Mouse (Mus musculus) embryo, embryonic 11.5 days (tissue): Measurements from ENCODE around the gene Cpsf4l.

Experiments used
- DNase-seq: peaks from one replicate; pipeline ENCODE4 v3.0.0-alpha.2; 2012; ENCODE audit warnings: low read depth, low spot score

Cpsf4l gene

DNA sequence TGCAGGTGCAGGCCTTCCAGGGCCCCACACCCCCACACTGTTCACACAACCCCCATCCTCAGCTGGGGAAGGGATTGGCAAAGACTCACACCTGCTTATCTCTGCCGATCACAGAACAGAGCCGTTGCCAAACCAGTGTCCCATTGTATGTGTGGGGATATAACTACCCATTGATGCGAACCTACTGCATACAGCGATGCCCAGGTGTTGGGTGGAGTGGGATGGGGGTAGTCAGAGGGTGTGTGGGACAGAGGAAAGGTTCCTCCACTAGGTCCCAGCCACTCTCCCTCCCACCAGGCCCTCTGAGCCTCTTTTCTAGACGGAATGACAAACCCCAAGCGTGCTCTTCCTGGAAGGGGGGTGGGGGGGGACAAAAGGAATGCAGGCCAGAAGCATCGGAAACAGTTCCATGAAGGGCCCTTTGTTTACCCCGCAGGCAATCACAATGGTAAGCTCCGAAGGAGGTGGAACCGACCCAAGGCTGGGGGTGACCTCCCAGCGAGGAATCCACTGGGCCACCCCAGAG is at the start of gene Cpsf4l:
Gene Cpsf4l, minus strand, starts transcription at position 287 of the 526 bp plus-strand sequence.
- peak; percentile 35 for DNase-seq

DNA sequence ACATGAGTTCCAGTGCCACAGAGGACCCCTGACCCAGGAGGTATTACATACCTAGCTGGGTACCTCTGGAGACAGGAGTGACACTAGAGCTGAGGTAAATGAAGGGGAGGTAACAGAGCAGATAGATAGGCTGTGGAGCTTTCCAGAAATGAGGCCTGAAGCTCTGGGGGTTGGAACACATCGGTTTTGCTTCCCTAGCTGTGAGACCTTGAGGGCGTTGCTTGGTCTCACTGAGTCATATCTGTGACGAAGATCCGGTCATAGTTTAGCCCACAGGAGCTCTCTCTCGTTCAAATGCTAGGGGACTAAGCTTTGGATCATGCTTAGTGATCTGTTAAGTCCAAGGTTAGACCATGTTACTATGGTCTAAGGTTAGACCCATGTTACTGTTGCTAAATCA is 49.0 kb upstream of the Cpsf4l start:
- no peak for DNase-seq

DNA sequence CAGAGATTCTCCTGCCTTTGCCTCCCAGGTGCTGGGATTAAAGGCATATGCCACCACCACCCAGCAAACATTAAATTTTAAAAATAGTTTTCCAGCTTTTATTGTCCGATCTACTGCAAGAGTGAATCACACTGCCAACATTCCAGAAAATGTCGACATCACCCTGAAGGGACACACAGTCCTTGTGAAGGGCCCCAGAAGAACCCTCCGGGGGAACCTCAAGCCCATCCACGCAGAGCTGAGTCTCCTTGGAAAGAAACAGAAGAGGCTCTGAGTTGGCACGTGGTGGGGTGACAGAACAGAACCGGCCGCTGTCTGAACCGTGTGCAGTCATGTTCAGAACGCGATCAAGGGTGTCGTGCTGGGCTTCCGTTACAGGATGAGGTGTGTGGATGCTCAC is 46.8 kb upstream of the Cpsf4l start:
- DNase-seq = no peak

DNA sequence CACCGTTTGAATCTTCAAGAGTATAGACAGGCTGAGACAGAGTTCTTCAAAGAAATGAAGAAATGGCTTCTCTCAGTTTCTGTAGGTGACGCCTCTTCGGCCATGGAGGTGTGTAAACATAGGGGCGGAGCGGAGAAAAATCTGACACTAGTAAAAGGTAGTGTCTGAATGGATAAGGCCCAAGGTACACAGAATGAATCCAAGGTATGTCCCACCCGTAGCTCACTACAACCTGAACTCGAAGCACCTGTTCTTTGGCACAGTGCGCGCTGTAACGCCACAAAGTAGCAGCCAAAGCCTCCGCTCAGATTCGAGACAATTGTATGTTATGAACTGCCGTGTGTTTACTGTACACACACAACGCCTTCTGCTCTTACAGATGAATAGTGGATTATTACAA is 46.1 kb upstream of the Cpsf4l start:
- DNase-seq = no peak

GRCm38 (mm10) chr11:113754845-113755244 is 45.0 kb upstream of the Cpsf4l start:
- DNase-seq = no peak

DNA sequence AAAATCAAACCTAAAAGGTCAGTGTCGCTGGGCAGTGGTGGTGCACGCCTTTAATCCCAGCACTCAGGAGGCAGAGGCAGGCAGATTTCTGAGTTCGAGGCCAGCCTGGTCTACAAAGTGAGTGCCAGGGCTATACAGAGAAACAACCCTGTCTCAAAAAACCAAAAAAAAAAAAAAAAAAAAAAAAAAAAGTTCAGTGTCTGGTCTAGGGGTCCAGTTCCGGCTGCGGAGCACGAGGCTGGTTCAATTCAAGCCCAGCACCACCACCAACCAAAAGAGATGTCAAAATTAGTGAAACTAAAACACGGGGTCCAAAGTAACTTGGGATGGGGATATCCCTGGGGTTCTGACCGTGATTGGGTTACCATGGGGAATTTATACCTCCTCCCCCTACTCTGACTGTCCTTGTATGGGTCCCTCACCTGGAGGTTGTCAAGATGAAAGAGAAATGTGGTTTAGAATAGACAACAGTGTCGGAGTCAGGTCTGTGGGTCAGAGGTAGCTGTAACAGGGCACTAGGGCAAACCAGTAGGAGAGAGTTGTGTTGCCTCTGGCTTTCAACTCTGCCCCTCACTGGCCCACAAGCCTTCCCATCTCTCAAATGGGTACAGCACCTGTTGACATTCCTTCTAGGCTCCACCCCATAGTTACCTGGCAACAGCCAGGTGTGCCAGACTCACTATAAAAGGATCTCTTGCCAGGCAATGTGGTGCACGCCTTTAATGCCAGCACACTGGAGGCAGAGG is 43.0 kb upstream of the Cpsf4l start:
- no peak for DNase-seq

DNA sequence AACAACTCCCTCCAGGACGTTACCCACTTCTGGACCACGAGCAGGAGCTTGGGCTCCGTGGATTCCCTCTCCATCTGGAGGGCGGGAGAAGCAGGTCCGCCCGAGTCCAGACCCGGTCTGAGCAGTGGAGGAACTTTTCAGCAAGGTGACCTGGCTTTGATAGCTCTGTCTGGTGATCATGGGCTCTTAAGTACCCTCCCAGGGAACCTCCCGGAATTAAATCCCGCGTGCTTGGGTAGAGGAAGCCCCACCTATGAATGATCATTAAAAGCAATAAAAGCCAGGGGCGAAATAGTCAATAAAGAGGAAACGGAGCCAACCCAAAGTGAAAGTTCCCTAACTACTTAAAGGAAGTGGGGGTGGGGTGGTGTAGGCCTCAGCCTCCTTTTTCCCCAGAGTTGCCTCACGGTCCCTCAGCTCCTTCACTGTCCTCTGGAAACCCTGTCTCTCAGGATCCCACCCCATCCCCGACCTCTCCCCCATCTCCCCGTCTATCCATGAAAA is 42.4 kb upstream of the Cpsf4l start:
- DNase-seq = no peak

DNA sequence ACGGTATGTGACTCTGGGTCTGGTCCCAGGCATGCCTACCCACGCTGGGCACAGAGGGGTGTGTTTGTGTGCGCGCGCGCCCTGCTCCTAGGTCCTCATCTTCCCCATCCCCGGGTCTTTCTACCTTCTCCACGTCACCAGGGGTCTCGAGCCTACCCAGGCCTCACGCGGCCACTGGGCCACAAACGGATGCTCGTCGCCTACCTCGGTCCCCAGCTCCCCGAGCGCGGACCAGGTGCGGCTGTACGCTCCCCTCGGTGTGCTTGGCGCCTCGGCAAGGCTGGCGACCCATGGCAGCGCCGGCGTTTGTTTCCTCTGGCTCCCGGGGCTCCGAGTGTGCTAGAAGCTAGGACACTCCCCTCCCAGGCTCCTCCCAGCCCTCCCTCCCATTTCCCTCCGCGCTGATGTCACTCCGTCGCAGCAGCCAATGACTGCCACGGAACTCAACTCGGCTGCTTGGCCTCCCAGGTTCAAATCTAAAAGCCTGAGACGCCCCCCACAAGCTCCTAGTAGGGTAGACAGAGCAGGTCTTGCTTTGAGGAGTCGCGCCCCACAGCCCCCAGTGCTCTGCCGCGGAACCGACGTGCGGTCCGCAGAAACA is 41.8 kb upstream of the Cpsf4l start, which contains the start of gene Cdc42ep4:
Gene Cdc42ep4, minus strand, starts transcription at position 398 of the 601 bp plus-strand sequence.
- peak; percentile 93 for DNase-seq

- DNase-seq = peak; percentile 67
Measured at GRCm38 (mm10) chr11:113750571-113751483, 41.0 kb upstream of the Cpsf4l start.

GRCm38 (mm10) chr11:113749749-113750351 is 40.0 kb upstream of the Cpsf4l start:
- no peak for DNase-seq

DNA sequence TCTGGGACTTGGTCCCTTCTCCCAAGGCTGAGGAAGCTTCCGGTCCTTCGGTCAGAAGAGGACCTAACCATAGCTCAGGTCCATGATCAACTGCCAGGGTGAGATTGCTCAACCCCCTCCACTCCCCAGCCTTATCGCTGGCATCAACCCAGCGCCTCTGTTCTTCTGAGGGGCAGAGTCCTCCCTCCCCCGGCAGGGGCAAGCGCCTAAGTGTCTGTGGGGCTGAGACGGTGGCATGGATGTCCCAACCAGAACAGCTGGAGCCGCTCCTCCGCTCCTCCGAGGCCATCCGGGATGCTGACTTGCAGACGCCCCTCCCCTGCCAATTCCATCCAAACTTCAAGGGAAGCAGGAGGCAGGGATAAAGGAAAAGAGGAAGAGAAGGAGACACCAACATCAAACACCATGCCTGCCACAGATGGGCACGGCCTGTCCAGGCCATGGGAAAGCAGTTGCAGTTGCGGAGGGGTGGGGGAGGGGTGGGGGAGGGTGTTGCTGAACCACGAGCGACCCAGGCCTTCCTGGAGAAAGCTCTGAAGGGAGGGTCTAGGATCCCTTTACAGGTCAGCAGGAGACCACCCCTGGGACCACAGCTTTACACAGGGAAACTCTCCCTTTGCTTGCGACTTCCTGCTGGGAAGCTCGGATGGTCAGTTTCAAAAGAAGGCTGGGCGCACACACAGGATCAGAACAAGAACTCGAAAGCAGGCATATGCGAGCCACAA is 39.1 kb upstream of the Cpsf4l start:
- DNase-seq = no peak

DNA sequence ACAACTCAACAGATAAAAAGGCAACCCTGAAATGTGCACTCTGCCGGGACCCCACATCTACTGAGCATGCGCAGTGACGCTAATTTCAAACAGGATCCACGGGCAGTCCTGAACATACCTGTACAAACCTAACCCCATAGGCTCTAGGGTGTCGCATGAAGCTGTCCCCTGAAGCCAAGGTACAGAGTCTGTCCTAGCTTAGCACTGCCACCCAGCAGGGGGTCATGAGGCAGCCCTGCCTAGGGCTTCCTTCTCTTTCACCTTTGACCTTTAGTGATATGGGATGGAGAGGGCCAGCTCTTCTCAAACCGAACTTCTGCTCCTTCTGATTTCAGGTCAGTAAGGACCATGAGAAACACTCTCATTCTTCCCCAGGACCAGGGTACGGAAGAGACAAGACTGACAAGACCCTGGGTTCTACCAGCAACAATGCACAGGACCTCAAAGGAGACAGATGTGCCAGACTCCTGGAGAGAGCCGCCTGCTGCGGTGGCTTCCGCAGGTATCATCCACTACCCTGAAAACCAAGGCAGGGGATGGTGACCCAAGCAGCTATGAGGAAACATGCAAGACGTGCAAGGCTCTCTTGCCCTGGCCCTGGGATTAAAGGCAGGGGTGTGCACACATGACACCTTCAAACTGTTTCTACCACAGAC is 38.0 kb upstream of the Cpsf4l start:
- no peak for DNase-seq

DNA sequence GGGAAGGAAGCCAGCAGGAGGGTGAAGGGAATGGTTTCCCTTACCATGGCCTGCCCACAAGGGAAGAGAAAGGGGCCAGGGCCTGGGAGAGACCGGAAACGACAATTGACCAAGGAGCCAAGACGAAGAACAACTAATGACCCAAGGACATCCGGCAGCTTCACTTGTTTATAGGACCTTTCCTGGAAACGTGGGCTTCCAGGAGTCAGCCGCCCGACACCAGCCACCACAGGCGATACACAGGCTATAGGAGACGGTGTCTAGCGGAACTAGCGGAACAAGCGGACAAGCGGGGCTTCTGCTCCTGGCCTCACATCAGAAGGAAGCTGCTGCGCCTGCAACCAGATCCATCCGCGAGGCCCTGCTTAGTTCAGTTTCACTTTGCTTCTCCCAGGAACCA is 37.2 kb upstream of the Cpsf4l start:
- DNase-seq = no peak

DNA sequence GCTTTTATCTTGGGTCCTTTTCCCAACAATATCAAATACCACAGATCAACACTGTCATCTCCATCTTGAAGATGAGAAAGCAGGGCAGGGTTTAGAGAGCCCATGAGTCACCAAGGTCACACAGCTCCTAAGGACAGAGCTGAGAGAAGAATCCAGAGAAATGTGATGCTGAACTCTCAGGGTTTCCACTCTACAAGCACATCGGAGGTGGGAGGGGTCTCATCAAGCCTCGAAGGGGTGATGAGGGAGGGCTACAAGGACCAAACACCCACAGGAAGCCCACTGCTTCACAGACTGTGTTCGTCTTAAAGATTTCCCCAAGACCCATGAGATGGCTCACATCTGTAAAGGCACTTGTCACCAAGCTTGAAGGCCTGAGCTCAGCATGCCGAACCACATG is 36.1 kb upstream of the Cpsf4l start:
- no peak for DNase-seq

DNA sequence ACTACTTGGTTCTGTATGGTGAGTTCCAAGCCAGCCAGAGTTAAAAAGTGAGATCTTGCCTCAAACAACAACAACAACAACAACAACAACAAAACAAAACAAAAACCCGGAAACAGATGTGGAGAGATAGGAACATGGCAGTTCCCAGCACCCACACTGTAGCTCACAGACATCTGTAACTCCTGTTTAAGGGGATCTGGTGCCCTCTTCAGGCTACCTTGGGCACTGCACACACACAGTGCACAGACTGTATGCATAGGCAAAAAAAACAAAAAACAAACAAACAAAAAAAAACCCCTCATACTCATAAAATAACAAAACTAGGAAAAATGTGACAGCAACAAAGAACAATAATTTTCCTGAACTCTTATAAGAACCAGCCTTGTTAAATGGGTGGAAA is 33.2 kb upstream of the Cpsf4l start:
- DNase-seq = no peak

DNA sequence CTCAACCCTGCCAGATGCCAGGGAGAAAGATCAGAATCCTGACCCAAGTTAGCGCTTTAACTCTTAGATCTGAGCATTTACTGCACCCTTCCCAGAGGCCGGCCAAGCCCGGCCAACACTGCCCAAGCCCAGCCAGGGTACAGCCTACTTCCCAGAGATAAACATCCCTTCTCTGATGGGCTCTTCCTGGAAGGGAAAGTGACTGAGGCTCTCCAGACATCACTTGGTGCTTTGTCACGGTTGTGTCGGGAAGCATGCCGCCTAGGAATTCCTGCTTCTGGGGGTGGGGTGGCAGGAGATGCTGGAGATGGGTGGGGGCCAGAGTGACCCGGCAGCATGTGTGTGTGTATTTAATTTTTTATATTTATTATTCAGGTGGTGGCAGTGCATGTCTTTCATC is 30.3 kb upstream of the Cpsf4l start:
- DNase-seq = no peak

DNA sequence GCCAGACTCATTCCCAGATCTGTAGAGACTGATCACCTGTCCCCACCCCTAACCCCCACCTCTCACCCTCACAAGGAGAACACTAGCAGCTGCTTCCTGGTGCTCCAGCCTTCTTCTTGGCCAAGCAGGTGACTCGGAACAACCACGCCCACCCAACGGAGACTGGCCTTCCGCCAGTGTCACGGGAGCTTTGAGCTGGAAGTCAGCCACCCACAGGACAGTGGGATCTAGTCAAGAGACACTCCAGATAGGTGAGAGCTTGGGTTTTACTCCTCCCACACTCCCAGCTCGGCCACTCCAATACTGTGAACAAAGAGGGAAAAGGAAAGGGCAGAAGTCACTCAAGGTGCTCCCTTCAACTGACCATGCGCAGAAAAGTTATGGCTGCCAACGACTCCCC is 29.4 kb upstream of the Cpsf4l start:
- DNase-seq = no peak

GRCm38 (mm10) chr11:113737912-113738311 is 28.1 kb upstream of the Cpsf4l start:
- no peak for DNase-seq

GRCm38 (mm10) chr11:113737553-113737854 is 27.7 kb upstream of the Cpsf4l start:
- DNase-seq = no peak

DNA sequence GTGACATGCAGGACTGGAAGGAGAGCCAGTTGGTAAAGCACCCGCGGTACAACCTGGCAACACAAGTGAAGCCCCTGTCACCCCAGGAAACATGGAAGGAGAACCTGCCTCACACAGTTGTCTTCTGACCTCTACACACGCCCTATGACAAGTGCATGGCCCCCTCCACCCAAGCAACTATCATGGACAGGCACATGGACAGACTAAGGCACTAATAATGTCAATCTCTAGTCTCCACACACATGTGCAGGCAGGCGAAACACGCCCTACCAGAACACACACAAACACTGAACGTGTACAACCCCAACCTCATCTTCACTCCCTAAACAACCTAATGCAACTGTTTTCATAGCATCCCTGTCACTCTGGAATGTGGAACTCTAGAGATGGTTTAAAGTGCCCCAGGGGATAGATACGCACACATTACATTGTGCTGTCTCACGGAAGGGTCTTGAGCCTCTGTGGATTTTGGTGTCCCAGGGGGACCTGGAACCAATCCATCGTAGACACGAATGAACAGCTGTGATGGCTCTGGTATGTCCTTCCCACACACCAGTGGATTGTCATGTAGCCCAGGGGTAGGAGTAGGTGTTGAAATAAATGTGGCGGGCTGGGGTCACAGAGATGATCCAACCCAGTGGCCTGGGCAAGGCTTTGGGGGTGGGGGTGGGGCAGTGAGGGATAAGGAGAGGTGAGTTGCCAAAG is 27.2 kb upstream of the Cpsf4l start:
- no peak for DNase-seq
